Mouse (Mus musculus) lung, postnatal 10 days (tissue): ENCODE data around the gene 1700020L24Rik.

ENCODE experiments used
- DNase-seq: peaks from one replicate; pipeline ENCODE4 v3.0.0; 2021

1700020L24Rik gene

GRCm38 (mm10) chr11:83473235-83474016, 35.9 kb downstream of the 1700020L24Rik start:
- no peak for DNase-seq
